Mouse (Mus musculus) adrenal gland, postnatal 4 days (tissue): ENCODE measurements around the gene Krt84. TPM values are rescaled to one million over a fixed set of nuclear protein-coding genes. Genes with fewer than 3 reads are reported as not detected.

ENCODE experiments used
- DNase-seq, 2 experiments: peaks; one replicate each; pipeline ENCODE4 v3.0.0; 2021 to 2022; ENCODE audit warnings: low spot score in 2 of 2, mixed read lengths in 2 of 2
- microRNA-seq: library from miRNA; unstranded; fragments of <30 nt; microRNA quantifications from one replicate; pipeline ENCODE4 v1.2.0, GENCODE M21; 2021
- total RNA-seq, 2 experiments: library from RNA; stranded (reverse); gene quantifications; 2 replicates each; pipeline ENCODE4 v1.2.3; 2021

The Krt84 gene
- total RNA-seq, 2 experiments from 2014 or later = not detected

GRCm38 (mm10) chr15:101497181-101497580, 35.4 kb downstream of the Krt84 start:
- DNase-seq = peak in 1 of 2 experiments; percentile 27

- no peak for DNase-seq
Measured at GRCm38 (mm10) chr15:101495266-101495665, 37.4 kb downstream of the Krt84 start.

GRCm38 (mm10) chr15:101494203-101494602, 38.4 kb downstream of the Krt84 start:
- DNase-seq = no peak

GRCm38 (mm10) chr15:101493713-101494112, 38.9 kb downstream of the Krt84 start:
- DNase-seq = no peak

GRCm38 (mm10) chr15:101492718-101493117, 39.9 kb downstream of the Krt84 start:
- DNase-seq = no peak

GRCm38 (mm10) chr15:101491431-101491830, 41.2 kb downstream of the Krt84 start, which contains the start of gene Krt83:
Gene Krt83 (minus strand): TSS chr15:101491512.
- DNase-seq = no peak

- DNase-seq = no peak
Measured at GRCm38 (mm10) chr15:101485911-101486635, 46.5 kb downstream of the Krt84 start.

GRCm38 (mm10) chr15:101484939-101485338, 47.7 kb downstream of the Krt84 start:
- no peak for DNase-seq

- DNase-seq = no peak
Measured at GRCm38 (mm10) chr15:101483646-101484045, 49.0 kb downstream of the Krt84 start.

GRCm38 (mm10) chr15:101482056-101482455, 50.6 kb downstream of the Krt84 start:
- no peak for DNase-seq

- no peak for DNase-seq
Measured at GRCm38 (mm10) chr15:101479666-101480060, 53.0 kb downstream of the Krt84 start.

- peak in 1 of 2 experiments; percentile 13 for DNase-seq
Measured at GRCm38 (mm10) chr15:101479007-101479665, 53.5 kb downstream of the Krt84 start.

Small RNA genes lying within 50 kb of the gene (microRNA-seq; reads per million reads assigned to microRNA genes)
- not detected for gene Gm44393
- gene Gm44460 = not detected

Other genes starting within 250 kb of the Krt84 start
- 10 to 100 TPM; 37.8 to 38.9 TPM for gene Atg101, start 248.5 kb downstream of the Krt84 start, total RNA-seq
- gene 6030408B16Rik, start 239.6 kb downstream of the Krt84 start, total RNA-seq = 1 to 10 TPM; 2.6 to 3.4 TPM
- 1 to 10 TPM in 1 of 2 experiments, under 1 TPM in 1; 0.45 to 1.1 TPM for gene Krt80, start 162.7 kb downstream of the Krt84 start, total RNA-seq
- 10 to 100 TPM in 1 of 2 experiments, 1 to 10 TPM in 1; 4.1 to 12.3 TPM for gene Krt7, start 121.8 kb downstream of the Krt84 start, total RNA-seq
- gene Krt87, start 94.0 kb downstream of the Krt84 start, total RNA-seq = not detected
- not detected for gene Krt88, start 85.1 kb downstream of the Krt84 start, total RNA-seq
- gene Krt81, start 69.1 kb downstream of the Krt84 start, total RNA-seq = not detected
- not detected for gene Krt86, start 59.3 kb downstream of the Krt84 start, total RNA-seq
- not detected for gene Krt83, start 41.3 kb downstream of the Krt84 start, total RNA-seq
- gene Gm49425, start 15.6 kb downstream of the Krt84 start, total RNA-seq = not detected
- gene Krt82, start 17.8 kb upstream of the Krt84 start, total RNA-seq = not detected
- under 1 TPM; 0.31 to 0.34 TPM for gene Krt90, start 30.1 kb upstream of the Krt84 start, total RNA-seq
- gene Krt75, start 41.1 kb upstream of the Krt84 start, total RNA-seq = not detected
- not detected for gene Gm5414, start 95.4 kb upstream of the Krt84 start, total RNA-seq
- not detected for gene Gm5478, start 114.6 kb upstream of the Krt84 start, total RNA-seq
- gene Krt6b, start 147.5 kb upstream of the Krt84 start, total RNA-seq = not detected
- not detected for gene Krt6a, start 161.5 kb upstream of the Krt84 start, total RNA-seq
- gene Krt5, start 180.1 kb upstream of the Krt84 start, total RNA-seq = not detected
- gene Krt71, start 210.3 kb upstream of the Krt84 start, total RNA-seq = not detected